Mouse (Mus musculus): ENCODE results near the gene Gm13124. TPM values are rescaled to one million over a fixed set of nuclear protein-coding genes. Genes with fewer than 3 reads are reported as not detected.
"Not testable (repeated sequence)": the region's sequence is repeated elsewhere in the genome, so short reads cannot be mapped to it uniquely, and the experiment has no call there.

Gm13124 gene
- not detected in 2 replicates for polyA plus RNA-seq (2012; rRNA removed)

- no peaks in the 10 kb centered on the region for H3K4me1 ChIP-seq (ENCODE audit: control insufficient read depth, insufficient read depth, insufficient read length, low read length)
- WGBS = 93% methylated on average over 1 of the region's 1 CpGs
- no peak within 1 kb of the TSS for H3K4me3 ChIP-seq (ENCODE audit: low read depth, low read length)
- no peaks in the 10 kb centered on the region for H3K27me3 ChIP-seq (ENCODE audit: control insufficient read depth, insufficient read depth, low read length)
- no peak for TF ChIP-seq POLR2A (IDR thresholded peaks at IDR 0.05; ENCODE audit: low read depth, low read length)
- no peak for TF ChIP-seq CTCF (IDR thresholded peaks at IDR 0.05; ENCODE audit: extremely low read depth, insufficient read length, insufficient replicate concordance, low read depth, low read length)
- H3K36me3 ChIP-seq (ENCODE audit: control insufficient read depth, insufficient read depth, low read length) = no peaks in the 10 kb centered on the region
- H3K27ac ChIP-seq (ENCODE audit: insufficient read depth, low read depth, low read length) = no peak within 1 kb of the TSS
These were observed at the start of gene Gm13124 for GRCm38 (mm10) chr4:144565034-144565433. Gene Gm13124, minus strand, starts transcription at chr4:144565134.

GRCm38 (mm10) chr4:144614586-144614985 lies 49.7 kb upstream of the Gm13124 start:
- 16% methylated on average over 1 of the region's 1 CpGs for WGBS
- no peak overlapping the region for H3K27ac ChIP-seq (ENCODE audit: insufficient read depth, low read depth, low read length)

GRCm38 (mm10) chr4:144613407-144613806 lies 48.5 kb upstream of the Gm13124 start, which contains the start of gene Aadacl4:
Gene Aadacl4, plus strand, starts transcription at chr4:144613707.
- H3K36me3 ChIP-seq (ENCODE audit: control insufficient read depth, insufficient read depth, low read length) = no peaks in the 10 kb centered on the region
- TF ChIP-seq POLR2A (IDR thresholded peaks at IDR 0.05; ENCODE audit: low read depth, low read length) = no peak
- TF ChIP-seq CTCF (IDR thresholded peaks at IDR 0.05; ENCODE audit: extremely low read depth, insufficient read length, insufficient replicate concordance, low read depth, low read length) = no peak
- no peaks in the 10 kb centered on the region for H3K27me3 ChIP-seq (ENCODE audit: control insufficient read depth, insufficient read depth, low read length)
- no peak within 1 kb of the TSS for H3K4me3 ChIP-seq (ENCODE audit: low read depth, low read length)
- no peaks in the 10 kb centered on the region; the same call in 1 of the 2 replicates for H3K4me1 ChIP-seq (ENCODE audit: control insufficient read depth, insufficient read depth, insufficient read length, low read length)
- WGBS = 62% methylated on average over 1 of the region's 1 CpGs
- no peak within 1 kb of the TSS for H3K27ac ChIP-seq (ENCODE audit: insufficient read depth, low read depth, low read length)

More at GRCm38 (mm10) chr4:144614586-144614985, 49.7 kb upstream of the Gm13124 start:
- Histone ChIP-seq H3K27me3 (ENCODE audit: control insufficient read depth, insufficient read depth, low read length) (no peaks in the 10 kb centered on the region), H3K4me3 (ENCODE audit: low read depth, low read length) (no peak overlapping the region), H3K36me3 (ENCODE audit: control insufficient read depth, insufficient read depth, low read length) (no peaks in the 10 kb centered on the region), H3K4me1 (ENCODE audit: control insufficient read depth, insufficient read depth, insufficient read length, low read length) (no peaks in the 10 kb centered on the region; the same call in 1 of the 2 replicates)
- TF ChIP-seq CTCF (IDR thresholded peaks at IDR 0.05; ENCODE audit: extremely low read depth, insufficient read length, insufficient replicate concordance, low read depth, low read length) (no peak), POLR2A (IDR thresholded peaks at IDR 0.05; ENCODE audit: low read depth, low read length) (no peak)

GRCm38 (mm10) chr4:144592790-144593189 lies 27.9 kb upstream of the Gm13124 start:
- Histone ChIP-seq H3K36me3 (ENCODE audit: control insufficient read depth, insufficient read depth, low read length) (no peaks in the 10 kb centered on the region), H3K4me3 (ENCODE audit: low read depth, low read length) (no peak overlapping the region), H3K27me3 (ENCODE audit: control insufficient read depth, insufficient read depth, low read length) (no peaks in the 10 kb centered on the region), H3K27ac (ENCODE audit: insufficient read depth, low read depth, low read length) (no peak overlapping the region), H3K4me1 (ENCODE audit: control insufficient read depth, insufficient read depth, insufficient read length, low read length) (no peaks in the 10 kb centered on the region)
- no peak for TF ChIP-seq POLR2A (IDR thresholded peaks at IDR 0.05; ENCODE audit: low read depth, low read length)
- TF ChIP-seq CTCF (IDR thresholded peaks at IDR 0.05; ENCODE audit: extremely low read depth, insufficient read length, insufficient replicate concordance, low read depth, low read length) = no peak

DNA sequence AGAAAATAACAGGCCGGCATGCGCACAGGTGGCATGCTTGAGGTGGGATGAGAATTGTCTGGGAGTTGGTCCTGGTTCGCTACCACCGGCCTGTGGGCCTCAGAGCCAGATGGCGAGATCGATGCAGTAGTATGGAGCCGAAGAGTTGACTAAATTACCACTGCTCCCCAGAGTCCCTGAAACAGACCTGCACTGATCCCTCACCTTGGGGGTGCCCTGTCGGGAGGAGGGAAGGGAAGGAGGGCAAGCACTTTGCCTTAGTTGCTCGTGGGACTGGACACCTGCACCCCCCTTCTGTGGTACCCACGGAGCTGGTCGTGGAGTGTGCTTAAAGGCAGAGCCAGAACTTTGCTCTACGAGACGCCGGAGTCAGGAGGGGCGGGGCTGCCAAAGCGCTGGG lies 21.3 kb upstream of the Gm13124 start:
- H3K27ac ChIP-seq (ENCODE audit: insufficient read depth, low read depth, low read length); H3K36me3 ChIP-seq (ENCODE audit: control insufficient read depth, insufficient read depth, low read length); H3K27me3 ChIP-seq (ENCODE audit: control insufficient read depth, insufficient read depth, low read length); H3K4me3 ChIP-seq (ENCODE audit: low read depth, low read length); H3K4me1 ChIP-seq (ENCODE audit: control insufficient read depth, insufficient read depth, insufficient read length, low read length): not testable (repeated sequence)
- WGBS = 85% methylated on average over 15 of the region's 16 CpGs

- no peaks in the 10 kb centered on the region for H3K4me1 ChIP-seq (ENCODE audit: control insufficient read depth, insufficient read depth, insufficient read length, low read length)
- H3K36me3 ChIP-seq (ENCODE audit: control insufficient read depth, insufficient read depth, low read length) = no peaks in the 10 kb centered on the region
- no peak overlapping the region for H3K27ac ChIP-seq (ENCODE audit: insufficient read depth, low read depth, low read length)
- no peak overlapping the region for H3K4me3 ChIP-seq (ENCODE audit: low read depth, low read length)
- no peaks in the 10 kb centered on the region for H3K27me3 ChIP-seq (ENCODE audit: control insufficient read depth, insufficient read depth, low read length)
- TF ChIP-seq CTCF (IDR thresholded peaks at IDR 0.05; ENCODE audit: extremely low read depth, insufficient read length, insufficient replicate concordance, low read depth, low read length) (no peak), POLR2A (IDR thresholded peaks at IDR 0.05; ENCODE audit: low read depth, low read length) (no peak)
These were observed 2.8 kb upstream of the Gm13124 start for GRCm38 (mm10) chr4:144567752-144568151.

DNA sequence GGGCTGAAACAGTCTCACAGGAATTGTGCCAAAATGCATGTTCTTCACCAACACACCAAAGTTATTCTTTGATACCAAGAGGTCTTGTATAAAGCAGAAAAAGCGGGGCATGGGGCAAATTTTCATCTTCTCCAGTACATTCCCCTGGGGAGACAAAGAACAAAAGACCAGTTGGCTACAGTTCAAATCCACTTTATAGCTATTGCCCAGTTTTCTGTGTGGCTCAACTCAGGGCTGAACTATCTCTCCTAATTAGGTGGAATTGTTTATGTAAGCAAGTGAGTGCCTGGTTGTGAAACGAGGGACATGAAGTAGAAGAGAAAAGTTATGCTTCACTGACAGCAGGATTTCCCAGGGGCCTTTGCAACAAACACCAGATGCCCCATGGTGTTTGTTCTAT lies 3.7 kb downstream of the Gm13124 start:
- no peaks in the 10 kb centered on the region; the same call in 1 of the 2 replicates for H3K27me3 ChIP-seq (ENCODE audit: control insufficient read depth, insufficient read depth, low read length)
- H3K27ac ChIP-seq (ENCODE audit: insufficient read depth, low read depth, low read length) = no peak overlapping the region
- TF ChIP-seq POLR2A (IDR thresholded peaks at IDR 0.05; ENCODE audit: low read depth, low read length) (no peak), CTCF (IDR thresholded peaks at IDR 0.05; ENCODE audit: extremely low read depth, insufficient read length, insufficient replicate concordance, low read depth, low read length) (no peak)
- H3K4me1 ChIP-seq (ENCODE audit: control insufficient read depth, insufficient read depth, insufficient read length, low read length) = no peaks in the 10 kb centered on the region
- WGBS = 38% methylated on average over 2 of the region's 2 CpGs
- H3K4me3 ChIP-seq (ENCODE audit: low read depth, low read length) = no peak overlapping the region
- no peaks in the 10 kb centered on the region for H3K36me3 ChIP-seq (ENCODE audit: control insufficient read depth, insufficient read depth, low read length)

DNA sequence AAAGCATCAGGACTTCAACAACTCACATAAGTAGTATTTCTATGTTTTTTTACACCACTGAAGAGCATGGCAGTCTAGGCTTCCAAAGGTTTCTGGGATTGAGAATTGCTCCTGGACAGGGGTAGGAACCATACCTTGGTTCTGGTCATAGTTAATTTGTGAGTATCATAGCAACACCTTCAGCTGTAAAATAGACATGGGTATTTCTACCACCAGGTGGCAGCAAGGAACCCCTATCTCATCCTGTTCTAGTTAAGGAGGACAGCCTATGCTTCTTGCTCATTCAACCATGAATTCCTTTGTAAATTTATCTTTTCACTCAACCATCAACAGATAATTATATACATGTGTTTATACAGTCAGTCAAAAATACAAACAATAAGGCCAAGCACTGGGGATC lies 5.1 kb downstream of the Gm13124 start:
- no peaks in the 10 kb centered on the region for H3K4me1 ChIP-seq (ENCODE audit: control insufficient read depth, insufficient read depth, insufficient read length, low read length)
- TF ChIP-seq POLR2A (IDR thresholded peaks at IDR 0.05; ENCODE audit: low read depth, low read length) = no peak
- TF ChIP-seq CTCF (IDR thresholded peaks at IDR 0.05; ENCODE audit: extremely low read depth, insufficient read length, insufficient replicate concordance, low read depth, low read length) = no peak
- H3K27ac ChIP-seq (ENCODE audit: insufficient read depth, low read depth, low read length) = no peak overlapping the region
- H3K27me3 ChIP-seq (ENCODE audit: control insufficient read depth, insufficient read depth, low read length) = no peaks in the 10 kb centered on the region; the same call in 1 of the 2 replicates
- no peaks in the 10 kb centered on the region for H3K36me3 ChIP-seq (ENCODE audit: control insufficient read depth, insufficient read depth, low read length)
- no peak overlapping the region for H3K4me3 ChIP-seq (ENCODE audit: low read depth, low read length)
